Mouse (Mus musculus): Measurements from ENCODE around the gene Stk26. TPM values are rescaled to one million over a fixed set of nuclear protein-coding genes. Genes with fewer than 3 reads are reported as not detected.

The Stk26 gene
- polyA plus RNA-seq, 1 experiment, result not detected

- Histone ChIP-seq H3K4me3 (no peak overlapping the region), H3K4me2 (ENCODE audit: low read depth) (no peak overlapping the region), H3K27me3 (ENCODE audit: control insufficient read depth, insufficient read depth, insufficient read length) (no peaks in the 10 kb centered on the region), H3ac (ENCODE audit: control insufficient read depth, insufficient read length) (no peak overlapping the region), H3K79me2 (ENCODE audit: control insufficient read depth, insufficient read depth) (no peaks in the 10 kb centered on the region), H3K36me3 (ENCODE audit: control insufficient read depth, insufficient read depth) (no peaks in the 10 kb centered on the region)
- no peak for TF ChIP-seq REST (IDR thresholded peaks at IDR 0.05; ENCODE audit: insufficient read depth, insufficient read length)
- TF ChIP-seq E2F4 (IDR thresholded peaks at IDR 0.05; ENCODE audit: insufficient read depth), result no peak
- TF ChIP-seq MYOD1 (IDR thresholded peaks at IDR 0.05; ENCODE audit: control insufficient read depth in 1 of 3, insufficient read length in 2 of 3, low read depth in 2 of 3), result no peak
- TF ChIP-seq TCF12 (IDR thresholded peaks at IDR 0.05; ENCODE audit: insufficient read depth, poor library complexity, severe bottlenecking), result no peak
- TF ChIP-seq TCF3 (IDR thresholded peaks at IDR 0.05; ENCODE audit: insufficient read length, low read depth), result no peak
- no peak for TF ChIP-seq POLR2A (IDR thresholded peaks at IDR 0.05; ENCODE audit: insufficient read length, low read depth)
- no peak for TF ChIP-seq SRF (IDR thresholded peaks at IDR 0.05; ENCODE audit: control insufficient read depth, insufficient read length, low read depth)
- no peak for TF ChIP-seq MYOG (IDR thresholded peaks at IDR 0.05; ENCODE audit: control insufficient read depth in 1 of 3, insufficient read depth in 1 of 3, insufficient read length in 2 of 3, low read depth in 2 of 3)
- TF ChIP-seq MAX (IDR thresholded peaks at IDR 0.05; ENCODE audit: low read depth), result no peak
- no peak for TF ChIP-seq USF1 (IDR thresholded peaks at IDR 0.05; ENCODE audit: low read depth)
- no peak for TF ChIP-seq POLR2AphosphoS2 (IDR thresholded peaks at IDR 0.05; ENCODE audit: insufficient read length, low read depth)
- TF ChIP-seq CEBPB (IDR thresholded peaks at IDR 0.05; ENCODE audit: insufficient read depth, poor library complexity, severe bottlenecking), result no peak
Measured at GRCm38 (mm10) chrX:50918754-50919153, 77.9 kb downstream of the Stk26 start.

GRCm38 (mm10) chrX:50924629-50925364, 84.0 kb downstream of the Stk26 start:
- Histone ChIP-seq H3K36me3 (ENCODE audit: control insufficient read depth, insufficient read depth) (no peaks in the 10 kb centered on the region), H3K27me3 (ENCODE audit: control insufficient read depth, insufficient read depth, insufficient read length) (no peaks in the 10 kb centered on the region), H3K4me2 (ENCODE audit: low read depth) (no peak overlapping the region), H3K4me3 (no peak overlapping the region), H3K79me2 (ENCODE audit: control insufficient read depth, insufficient read depth) (no peaks in the 10 kb centered on the region), H3ac (ENCODE audit: control insufficient read depth, insufficient read length) (no peak overlapping the region)
- TF ChIP-seq MAX (IDR thresholded peaks at IDR 0.05; ENCODE audit: low read depth) (no peak), TCF3 (IDR thresholded peaks at IDR 0.05; ENCODE audit: insufficient read length, low read depth) (no peak), USF1 (IDR thresholded peaks at IDR 0.05; ENCODE audit: low read depth) (no peak), POLR2A (IDR thresholded peaks at IDR 0.05; ENCODE audit: insufficient read length, low read depth) (no peak), CEBPB (IDR thresholded peaks at IDR 0.05; ENCODE audit: insufficient read depth, poor library complexity, severe bottlenecking) (no peak), E2F4 (IDR thresholded peaks at IDR 0.05; ENCODE audit: insufficient read depth) (no peak), MYOD1 (IDR thresholded peaks at IDR 0.05; ENCODE audit: control insufficient read depth in 1 of 3, insufficient read length in 2 of 3, low read depth in 2 of 3) (no peak), MYOG (IDR thresholded peaks at IDR 0.05; ENCODE audit: control insufficient read depth in 1 of 3, insufficient read depth in 1 of 3, insufficient read length in 2 of 3, low read depth in 2 of 3) (no peak), REST (IDR thresholded peaks at IDR 0.05; ENCODE audit: insufficient read depth, insufficient read length) (no peak), POLR2AphosphoS2 (IDR thresholded peaks at IDR 0.05; ENCODE audit: insufficient read length, low read depth) (no peak), SRF (IDR thresholded peaks at IDR 0.05; ENCODE audit: control insufficient read depth, insufficient read length, low read depth) (no peak), TCF12 (IDR thresholded peaks at IDR 0.05; ENCODE audit: insufficient read depth, poor library complexity, severe bottlenecking) (no peak)

- Histone ChIP-seq H3K79me2 (ENCODE audit: control insufficient read depth, insufficient read depth) (no peaks in the 10 kb centered on the region), H3K36me3 (ENCODE audit: control insufficient read depth, insufficient read depth) (no peaks in the 10 kb centered on the region), H3ac (ENCODE audit: control insufficient read depth, insufficient read length) (no peak overlapping the region), H3K4me3 (no peak overlapping the region), H3K4me2 (ENCODE audit: low read depth) (no peak overlapping the region), H3K27me3 (ENCODE audit: control insufficient read depth, insufficient read depth, insufficient read length) (no peaks in the 10 kb centered on the region)
- no peak for TF ChIP-seq REST (IDR thresholded peaks at IDR 0.05; ENCODE audit: insufficient read depth, insufficient read length)
- no peak for TF ChIP-seq TCF3 (IDR thresholded peaks at IDR 0.05; ENCODE audit: insufficient read length, low read depth)
- no peak for TF ChIP-seq MYOG (IDR thresholded peaks at IDR 0.05; ENCODE audit: control insufficient read depth in 1 of 3, insufficient read depth in 1 of 3, insufficient read length in 2 of 3, low read depth in 2 of 3)
Measured at GRCm38 (mm10) chrX:50926893-50927545, 86.2 kb downstream of the Stk26 start.

GRCm38 (mm10) chrX:50930309-50930708, 89.5 kb downstream of the Stk26 start:
- TF ChIP-seq TCF3 (IDR thresholded peaks at IDR 0.05; ENCODE audit: insufficient read length, low read depth), result no peak
- H3K36me3 ChIP-seq (ENCODE audit: control insufficient read depth, insufficient read depth), result no peaks in the 10 kb centered on the region
- H3K4me2 ChIP-seq (ENCODE audit: low read depth), result no peak overlapping the region
- no peak overlapping the region for H3K4me3 ChIP-seq
- no peaks in the 10 kb centered on the region for H3K27me3 ChIP-seq (ENCODE audit: control insufficient read depth, insufficient read depth, insufficient read length)
- no peak overlapping the region for H3ac ChIP-seq (ENCODE audit: control insufficient read depth, insufficient read length)
- H3K79me2 ChIP-seq (ENCODE audit: control insufficient read depth, insufficient read depth), result no peaks in the 10 kb centered on the region

- Histone ChIP-seq H3ac (ENCODE audit: control insufficient read depth, insufficient read length) (no peak overlapping the region), H3K36me3 (ENCODE audit: control insufficient read depth, insufficient read depth) (no peaks in the 10 kb centered on the region), H3K27me3 (ENCODE audit: control insufficient read depth, insufficient read depth, insufficient read length) (no peaks in the 10 kb centered on the region), H3K4me2 (ENCODE audit: low read depth) (no peak overlapping the region), H3K79me2 (ENCODE audit: control insufficient read depth, insufficient read depth) (no peaks in the 10 kb centered on the region), H3K4me3 (no peak overlapping the region)
- TF ChIP-seq E2F4 (IDR thresholded peaks at IDR 0.05; ENCODE audit: insufficient read depth) (no peak), POLR2A (IDR thresholded peaks at IDR 0.05; ENCODE audit: insufficient read length, low read depth) (no peak), TCF3 (IDR thresholded peaks at IDR 0.05; ENCODE audit: insufficient read length, low read depth) (no peak), TCF12 (IDR thresholded peaks at IDR 0.05; ENCODE audit: insufficient read depth, poor library complexity, severe bottlenecking) (no peak), MYOD1 (IDR thresholded peaks at IDR 0.05; ENCODE audit: control insufficient read depth in 1 of 3, insufficient read length in 2 of 3, low read depth in 2 of 3) (no peak), CEBPB (IDR thresholded peaks at IDR 0.05; ENCODE audit: insufficient read depth, poor library complexity, severe bottlenecking) (no peak), SRF (IDR thresholded peaks at IDR 0.05; ENCODE audit: control insufficient read depth, insufficient read length, low read depth) (no peak), USF1 (IDR thresholded peaks at IDR 0.05; ENCODE audit: low read depth) (no peak), MYOG (IDR thresholded peaks at IDR 0.05; ENCODE audit: control insufficient read depth in 1 of 3, insufficient read depth in 1 of 3, insufficient read length in 2 of 3, low read depth in 2 of 3) (no peak), MAX (IDR thresholded peaks at IDR 0.05; ENCODE audit: low read depth) (no peak), POLR2AphosphoS2 (IDR thresholded peaks at IDR 0.05; ENCODE audit: insufficient read length, low read depth) (no peak), REST (IDR thresholded peaks at IDR 0.05; ENCODE audit: insufficient read depth, insufficient read length) (no peak)
Measured at GRCm38 (mm10) chrX:50937117-50937516, 96.3 kb downstream of the Stk26 start.
